Mouse (Mus musculus): Measurements from ENCODE around the gene Stat4.

DNA sequence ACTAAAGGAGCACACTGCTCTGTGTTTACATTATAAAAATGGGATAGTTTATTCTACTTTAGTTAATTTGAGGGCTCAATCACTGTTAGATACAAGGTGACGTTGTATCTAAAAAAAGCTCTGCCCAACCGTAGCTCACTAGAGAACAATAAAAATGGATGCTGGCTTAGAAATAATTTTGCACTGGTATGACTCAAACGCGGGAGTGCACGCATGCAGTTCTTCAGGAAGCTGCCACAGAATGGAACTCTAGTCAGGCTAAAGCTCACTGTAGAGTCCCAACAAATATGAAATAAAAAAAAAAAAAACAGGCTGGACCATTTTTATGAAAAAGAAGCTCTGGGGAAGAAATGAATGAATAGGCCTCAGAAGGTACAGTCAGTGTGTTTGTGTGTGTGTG is 23.8 kb downstream of the Stat4 start:
- no peak for TF ChIP-seq EP300 (IDR thresholded peaks at IDR 0.05; ENCODE audit: low read length)
- no peak for TF ChIP-seq CTCF (conservative IDR thresholded peaks at IDR 0.05 in 1 of 2, IDR thresholded peaks at IDR 0.05 in 1 of 2; ENCODE audit: low read depth in 2 of 2, low read length in 2 of 2)
- TF ChIP-seq KAT2A (IDR thresholded peaks at IDR 0.05; ENCODE audit: insufficient replicate concordance, low read length): no peak
- TF ChIP-seq MXI1 (IDR thresholded peaks at IDR 0.05; ENCODE audit: low read depth, low read length): no peak
- TF ChIP-seq MAZ (IDR thresholded peaks at IDR 0.05; ENCODE audit: low read depth, low read length): no peak
- no peak for TF ChIP-seq MAFK (IDR thresholded peaks at IDR 0.05; ENCODE audit: insufficient replicate concordance, low read length)
